ENCODE assay signal across 9 mouse cellular contexts in the genomic region with DNA sequence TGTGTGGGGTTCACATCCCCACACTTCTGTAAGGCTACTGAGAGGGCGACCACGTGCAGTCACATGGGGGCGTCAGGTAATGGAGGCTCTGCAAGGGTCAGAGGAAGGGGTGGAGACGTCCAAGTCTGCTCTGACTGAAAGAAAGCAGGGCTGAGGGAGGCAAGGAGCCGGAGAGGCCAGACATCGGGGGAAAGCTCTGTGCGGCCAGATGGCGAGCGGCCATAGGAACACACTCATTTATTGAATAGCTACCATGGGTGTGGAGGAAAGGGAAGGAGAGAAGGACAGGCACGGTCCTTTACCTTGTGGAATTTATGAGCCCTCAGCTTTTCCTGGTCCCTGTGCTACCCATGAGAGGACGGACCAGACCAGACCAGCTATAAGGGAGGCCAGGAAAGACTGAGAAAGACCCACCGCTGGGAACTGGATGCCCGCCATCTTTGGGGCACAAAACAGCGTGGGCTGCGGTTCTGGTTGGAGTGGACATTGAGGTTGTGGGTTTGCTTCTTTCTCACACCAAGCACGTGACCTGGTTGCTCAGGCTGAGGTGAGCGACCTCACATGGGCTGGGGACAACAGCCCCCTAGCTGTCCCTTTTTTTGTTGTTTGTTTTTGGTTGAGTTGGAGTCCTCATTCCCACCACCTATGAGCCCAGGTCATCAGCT. TPM values are rescaled to one million over a fixed set of nuclear protein-coding genes. Genes with fewer than 3 reads are reported as not detected.
DNase-seq lines count a peak whose midpoint lies in the region; ATAC-seq and TF ChIP-seq lines count a peak whose summit lies in the region.
"Had no signal": no experiment of that assay in that cellular context is flagged by ENCODE, and none has a peak within 500 bp of the region (broad histone marks: within the 10 kb centered on the region; RNA-seq: fewer than 3 reads in every experiment).

No protein-coding gene starts in this region.

- no peaks in the 10 kb centered on the region for H3K36me3 ChIP-seq in heart, embryonic 11.5 days (ENCODE audit: control insufficient read depth, insufficient read depth, low read length)
- H3K36me3 ChIP-seq in thymus, adult 2 months (ENCODE audit: control insufficient read depth, insufficient read depth, low read length) = peaks cover 16% of the 10 kb centered on the region
- H3K36me3 ChIP-seq in intestine, embryonic 16.5 days (ENCODE audit: control insufficient read depth, insufficient read depth, low read length) = no peaks in the 10 kb centered on the region
- no peaks in the 10 kb centered on the region for H3K36me3 ChIP-seq in stomach, embryonic 15.5 days

- WGBS in heart, embryonic 11.5 days (ENCODE audit: insufficient replicate concordance) = 84% methylated on average over 17 of the region's 17 CpGs
- 53% methylated on average over 17 of the region's 17 CpGs for WGBS in thymus, adult 2 months
- 67% methylated on average over 17 of the region's 17 CpGs for WGBS in intestine, embryonic 16.5 days
- 64% methylated on average over 17 of the region's 17 CpGs for WGBS in stomach, embryonic 15.5 days

- DNase-seq in heart, adult 8-10 months (ENCODE audit: low spot score) = no peak
- peak; percentile 41 for DNase-seq in thymus, adult 2 months
- no peak for DNase-seq in thymus, adult 18-20 months
- DNase-seq in left cerebral cortex, postnatal 4 days = no peak

- H3K4me1 ChIP-seq in heart, embryonic 11.5 days (ENCODE audit: control insufficient read depth, insufficient read depth, low read length) = peaks cover 56% of the 10 kb centered on the region
- peaks cover 85% of the 10 kb centered on the region for H3K4me1 ChIP-seq in thymus, adult 2 months (replicated peaks; ENCODE audit: control insufficient read depth, insufficient read depth, low read length)
- H3K4me1 ChIP-seq in intestine, embryonic 16.5 days (ENCODE audit: control insufficient read depth, insufficient read depth, low read length) = peaks cover 39% of the 10 kb centered on the region
- peaks cover 48% of the 10 kb centered on the region for H3K4me1 ChIP-seq in stomach, embryonic 15.5 days

- ATAC-seq in heart, embryonic 11.5 days (replicated peaks; ENCODE audit: insufficient number of reproducible peaks, low FRiP score, low TSS enrichment) = no peak
- ATAC-seq in intestine, embryonic 16.5 days = peak; percentile 37
- 0 out of 2 replicates have a peak, but pooled peaks have one; percentile 5 for ATAC-seq in stomach, embryonic 15.5 days (ENCODE audit: insufficient read depth, low FRiP score, low read depth)
- no peak for ATAC-seq in erythroid progenitor cell, adult 5-6 weeks (replicated peaks; ENCODE audit: low FRiP score, poor library complexity, severe bottlenecking)

- TF ChIP-seq POLR2A in thymus, adult 2 months (IDR thresholded peaks at IDR 0.05; ENCODE audit: control insufficient read depth, extremely low read depth, insufficient read depth, low read length, poor library complexity) = no peak

- no peaks in the 10 kb centered on the region for H3K27me3 ChIP-seq in heart, embryonic 11.5 days (ENCODE audit: control insufficient read depth, insufficient read depth, low read length)
- H3K27me3 ChIP-seq in thymus, adult 2 months (ENCODE audit: control insufficient read depth, insufficient read depth, low read length) = no peaks in the 10 kb centered on the region
- H3K27me3 ChIP-seq in intestine, embryonic 16.5 days (replicated peaks; ENCODE audit: control insufficient read depth, insufficient read depth, low read length) = no peaks in the 10 kb centered on the region
- no peaks in the 10 kb centered on the region for H3K27me3 ChIP-seq in stomach, embryonic 15.5 days (replicated peaks)

- H3K9me3 ChIP-seq in heart, embryonic 11.5 days (replicated peaks; ENCODE audit: control insufficient read depth, low read length) = no peaks in the 10 kb centered on the region
- no peaks in the 10 kb centered on the region for H3K9me3 ChIP-seq in intestine, embryonic 16.5 days (ENCODE audit: control insufficient read depth, low read length)
- H3K9me3 ChIP-seq in stomach, embryonic 15.5 days = no peaks in the 10 kb centered on the region

- H3K4me2 ChIP-seq in heart, embryonic 11.5 days = peak overlapping the region; percentile 34
- peak overlapping the region; percentile 2 for H3K4me2 ChIP-seq in intestine, embryonic 16.5 days (ENCODE audit: low read depth, low read length)
- H3K4me2 ChIP-seq in stomach, embryonic 15.5 days = peak overlapping the region; percentile 31

- peak overlapping the region; percentile 66 for H3K9ac ChIP-seq in heart, embryonic 11.5 days (ENCODE audit: low read depth, low read length)
- H3K9ac ChIP-seq in intestine, embryonic 16.5 days (ENCODE audit: low read depth, low read length) = peak overlapping the region; percentile 57; the same call in 1 of the 2 replicates
- H3K9ac ChIP-seq in stomach, embryonic 15.5 days = no peak overlapping the region

- no peak overlapping the region for H3K4me3 ChIP-seq in heart, embryonic 11.5 days (ENCODE audit: low read depth, low read length)
- peak overlapping the region; percentile 5; the same call in 1 of the 2 replicates for H3K4me3 ChIP-seq in thymus, adult 2 months (ENCODE audit: control insufficient read depth, insufficient read depth, low read length)
- no peak overlapping the region for H3K4me3 ChIP-seq in intestine, embryonic 16.5 days (ENCODE audit: low read length)
- no peak overlapping the region for H3K4me3 ChIP-seq in stomach, embryonic 15.5 days (replicated peaks)
- H3K4me3 ChIP-seq: erythroblast, embryonic 14.5 days had no signal

- no peak for TF ChIP-seq CTCF in thymus, adult 2 months (IDR thresholded peaks at IDR 0.05; ENCODE audit: borderline replicate concordance, control insufficient read depth, extremely low read depth, insufficient read depth, low read length, poor library complexity)

- intact Hi-C loops in left cerebral cortex, postnatal 4 days (cut with DNase I) = no loop called here

- H3K27ac ChIP-seq in heart, embryonic 11.5 days (ENCODE audit: low read depth, low read length) = peak overlapping the region; percentile 92
- peak overlapping the region; percentile 93 for H3K27ac ChIP-seq in thymus, adult 2 months (ENCODE audit: control insufficient read depth, insufficient read depth, low read length)
- peak overlapping the region; percentile 94 for H3K27ac ChIP-seq in intestine, embryonic 16.5 days (ENCODE audit: low read length)
- H3K27ac ChIP-seq in stomach, embryonic 15.5 days = peak overlapping the region; percentile 94

RNA-seq across cellular contexts. Expression of gene Ccnd3, which starts 22.1 kb away (rescaled TPM):
- 559 and 565 TPM in 2 replicates for polyA plus RNA-seq in heart, embryonic 11.5 days (2014; fragmentation: Nextera tagmentation; extraction: Ambion mirVana)
- total RNA-seq in heart, adult 8-10 months (2022) = 10 to 100 TPM; 74.4 to 82.2 (median 75.2) TPM
- polyA plus RNA-seq in thymus, adult 2 months (2012; rRNA removed) = 1,622 and 2,069 TPM in 2 replicates
- 371 and 393 TPM in 2 replicates for polyA plus RNA-seq in intestine, embryonic 16.5 days (2015; fragmentation: Nextera tagmentation; extraction: Ambion mirVana)
- polyA plus RNA-seq in stomach, embryonic 15.5 days (2015; fragmentation: Nextera tagmentation; extraction: Ambion mirVana) = 391 and 408 TPM in 2 replicates
- 10 to 100 TPM; 30.1 to 36.2 TPM for total RNA-seq in left cerebral cortex, postnatal 4 days (2021)
- total RNA-seq in erythroid progenitor cell, adult 5-6 weeks (2015; ENCODE audit: low replicate concordance) = 360 and 366 TPM in 2 replicates
- total RNA-seq in erythroid progenitor cell, adult 5-6 weeks (2017; ENCODE audit: low replicate concordance) = 181 and 222 TPM in 2 replicates

RNA-seq across cellular contexts. Expression of gene Taf8, which starts 24.9 kb away (rescaled TPM):
- polyA plus RNA-seq in heart, embryonic 11.5 days (2014; fragmentation: Nextera tagmentation; extraction: Ambion mirVana) = 15.9 and 18.3 TPM in 2 replicates
- total RNA-seq in heart, adult 8-10 months (2022) = 10 to 100 TPM in 2 of 4 experiments, 1 to 10 TPM in 2; 9.1 to 12.5 (median 10.4) TPM
- 68.2 and 74.3 TPM in 2 replicates for polyA plus RNA-seq in thymus, adult 2 months (2012; rRNA removed)
- polyA plus RNA-seq in intestine, embryonic 16.5 days (2015; fragmentation: Nextera tagmentation; extraction: Ambion mirVana) = 19.1 and 20.4 TPM in 2 replicates
- polyA plus RNA-seq in stomach, embryonic 15.5 days (2015; fragmentation: Nextera tagmentation; extraction: Ambion mirVana) = 23.3 and 25.2 TPM in 2 replicates
- total RNA-seq in left cerebral cortex, postnatal 4 days (2021) = 10 to 100 TPM; 12.7 to 15.5 TPM
- total RNA-seq in erythroid progenitor cell, adult 5-6 weeks (2015; ENCODE audit: low replicate concordance) = 35.6 and 71.4 TPM in 2 replicates
- total RNA-seq in erythroid progenitor cell, adult 5-6 weeks (2017; ENCODE audit: low replicate concordance) = 54.4 and 71.9 TPM in 2 replicates

Comparison
In these comparisons a context has a peak if more than half of its experiments do, and no peak if none do; other contexts are left out.
1. ATAC-seq: peak in intestine, embryonic 16.5 days (single experiment) and stomach, embryonic 15.5 days (single experiment); none in heart, embryonic 11.5 days (single experiment) and erythroid progenitor cell, adult 5-6 weeks (single experiment).
2. Peak in every context shown above with its lines, with median percentiles within 50 percentile points of each other: H3K27ac ChIP-seq and H3K4me2 ChIP-seq.